Mouse (Mus musculus) liver, embryonic 16.5 days (tissue): ENCODE measurements at regions not wholly inside any gene's neighbourhood (a gene's known extent, or its start where the extent isn't known, plus 50 kb on each side); places are given as distances from the start of the nearest gene placed in this dataset.

Experiments
- ATAC-seq: fragments of 200-750 bp; cut with Nextera tagmentation; 2 replicates; pipeline ENCODE4 v1.8.0; 2017; ENCODE audit warnings: low read depth, mild to moderate bottlenecking, moderate number of reproducible peaks, moderate library complexity
- H3K27ac ChIP-seq: fragments of 300-500 bp; sonication (generic); 2 replicates; pipeline ENCODE4 v1.5.1; 2014; ENCODE audit warnings: mild to moderate bottlenecking, low read length
- H3K27me3 ChIP-seq: fragments of 300-500 bp; sonication (generic); 2 replicates; pipeline ENCODE4 v1.6.1; 2014; ENCODE audit warnings: low read depth, low read length, mixed read lengths; ENCODE audit not compliant: control insufficient read depth, insufficient read depth
- H3K36me3 ChIP-seq: fragments of 300-500 bp; sonication (generic); 2 replicates; pipeline ENCODE4 v1.6.1; 2014; ENCODE audit warnings: mild to moderate bottlenecking; ENCODE audit not compliant: control insufficient read depth, insufficient read depth
- H3K4me1 ChIP-seq: fragments of 300-500 bp; sonication (generic); 2 replicates; pipeline ENCODE4 v1.6.1; 2014; ENCODE audit warnings: low read depth, low read length, mixed read lengths; ENCODE audit not compliant: control insufficient read depth
- H3K4me2 ChIP-seq: fragments of 300-500 bp; sonication (generic); 2 replicates; pipeline ENCODE4 v1.6.1; 2014; ENCODE audit warnings: low read depth, low read length, mixed read lengths
- H3K4me3 ChIP-seq: fragments of 300-500 bp; sonication (generic); 2 replicates; pipeline ENCODE4 v1.5.1; 2014; ENCODE audit warnings: low read depth, mild to moderate bottlenecking, low read length
- H3K9ac ChIP-seq: fragments of 300-500 bp; sonication (generic); 2 replicates; pipeline ENCODE4 v1.6.1; 2014; ENCODE audit warnings: low read depth, low read length
- H3K9me3 ChIP-seq: fragments of 300-500 bp; sonication (generic); replicated peaks from 2 replicates; pipeline ENCODE4 v1.6.1; 2016; ENCODE audit warnings: low read length; ENCODE audit not compliant: control insufficient read depth
- WGBS: fragments of 180-500 bp; shearing (Covaris S2); extraction: QIAGEN DNeasy Blood & Tissue Kit; methylation state at CpG from one replicate; pipeline ENCODE4 v1.1.7; 2014; ENCODE audit not compliant: insufficient replicate concordance; 5-methylcytosine and 5-hydroxymethylcytosine counted together

GRCm38 (mm10) chr1:61257561-61257960 is 279.8 kb downstream of the Icos start:
- Histone ChIP-seq H3K4me3 (no peak overlapping the region), H3K4me2 (no peak overlapping the region), H3K9me3 (no peaks in the 10 kb centered on the region), H3K36me3 (no peaks in the 10 kb centered on the region), H3K9ac (no peak overlapping the region), H3K27me3 (no peaks in the 10 kb centered on the region), H3K27ac (no peak overlapping the region), H3K4me1 (no peaks in the 10 kb centered on the region)
- ATAC-seq: no peak

DNA sequence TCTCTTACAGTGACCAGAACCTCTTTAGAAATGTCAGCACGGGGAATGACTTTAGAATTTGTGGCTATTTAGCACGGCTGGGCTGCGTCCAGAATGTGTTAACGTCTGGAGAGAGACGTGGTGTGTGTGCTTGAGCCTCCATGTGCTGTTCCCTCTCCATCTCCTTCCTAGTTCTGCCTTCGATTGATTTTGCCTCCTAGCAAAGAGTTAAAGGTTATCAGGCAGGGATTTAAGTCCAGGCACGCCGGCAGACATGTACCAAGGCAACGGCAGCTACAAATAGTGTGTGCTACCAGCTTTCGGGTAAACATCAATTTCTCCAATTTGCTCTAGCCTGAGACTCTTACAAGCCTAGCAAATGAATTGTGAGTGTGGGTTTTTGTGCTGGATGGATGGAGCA is 285.7 kb downstream of the Icos start:
- Histone ChIP-seq H3K4me1 (no peaks in the 10 kb centered on the region), H3K9ac (no peak overlapping the region), H3K9me3 (no peaks in the 10 kb centered on the region), H3K36me3 (no peaks in the 10 kb centered on the region), H3K27me3 (no peaks in the 10 kb centered on the region), H3K4me3 (no peak overlapping the region), H3K4me2 (no peak overlapping the region), H3K27ac (no peak overlapping the region)
- 57% methylated on average over 10 of the region's 10 CpGs for WGBS
- ATAC-seq: no peak

DNA sequence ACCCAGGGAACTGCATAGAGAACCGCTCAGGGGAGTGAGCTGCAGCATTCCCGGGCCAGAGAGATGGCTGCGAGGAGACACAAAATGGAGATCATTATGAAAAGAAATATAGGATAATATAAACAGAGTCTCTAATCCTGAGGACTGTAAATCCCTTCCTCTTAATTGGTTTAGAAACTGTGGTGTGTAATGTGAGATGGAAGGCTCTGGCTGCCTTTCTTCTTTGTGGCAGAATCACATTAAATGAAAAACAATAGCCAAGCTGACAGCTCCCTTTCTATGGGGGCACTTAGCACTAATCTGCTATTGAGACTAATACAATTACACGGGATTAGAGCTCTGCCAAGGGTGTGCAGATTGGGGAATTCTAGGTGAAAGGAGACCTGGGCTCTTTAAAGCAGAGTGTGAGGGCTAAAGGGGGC is 288.0 kb downstream of the Icos start:
- Histone ChIP-seq H3K27me3 (no peaks in the 10 kb centered on the region), H3K4me2 (no peak overlapping the region), H3K9ac (no peak overlapping the region), H3K9me3 (no peaks in the 10 kb centered on the region), H3K4me1 (no peaks in the 10 kb centered on the region), H3K4me3 (no peak overlapping the region), H3K27ac (no peak overlapping the region), H3K36me3 (no peaks in the 10 kb centered on the region)
- 52% methylated on average over 4 of the region's 4 CpGs for WGBS
- no peak for ATAC-seq

DNA sequence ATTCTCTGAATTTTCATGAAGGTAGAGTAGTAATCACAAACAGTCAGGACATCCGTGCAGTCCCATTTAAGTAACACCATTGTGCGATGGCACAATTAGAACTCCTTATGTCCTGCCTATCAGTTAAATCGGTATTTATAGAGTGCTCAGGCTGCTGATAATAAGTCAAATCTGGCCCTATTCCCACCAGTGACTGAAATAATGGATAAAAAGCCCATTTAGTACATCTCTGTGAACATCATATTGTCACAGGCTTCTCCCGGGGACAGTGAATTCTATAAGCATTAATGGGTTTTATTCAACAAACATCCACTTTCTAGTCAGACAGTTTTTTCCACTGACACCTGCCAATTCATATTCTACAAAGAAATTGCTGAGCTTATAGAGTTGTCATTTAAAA is 296.1 kb downstream of the Icos start:
- WGBS: 57% methylated on average over 4 of the region's 4 CpGs
- no peaks in the 10 kb centered on the region for H3K27me3 ChIP-seq
- no peak overlapping the region for H3K27ac ChIP-seq
- H3K4me3 ChIP-seq: no peak overlapping the region
- no peak overlapping the region for H3K9ac ChIP-seq
- no peak for ATAC-seq
- no peaks in the 10 kb centered on the region for H3K9me3 ChIP-seq
- H3K4me2 ChIP-seq: no peak overlapping the region
- no peaks in the 10 kb centered on the region for H3K4me1 ChIP-seq
- H3K36me3 ChIP-seq: no peaks in the 10 kb centered on the region

GRCm38 (mm10) chr1:61274244-61274643 is 296.5 kb downstream of the Icos start:
- 67% methylated on average over 1 of the region's 1 CpGs for WGBS
- ATAC-seq: no peak
- no peak overlapping the region for H3K4me2 ChIP-seq
- H3K4me3 ChIP-seq: no peak overlapping the region
- no peaks in the 10 kb centered on the region for H3K9me3 ChIP-seq
- H3K27me3 ChIP-seq: no peaks in the 10 kb centered on the region
- H3K4me1 ChIP-seq: no peaks in the 10 kb centered on the region
- no peaks in the 10 kb centered on the region for H3K36me3 ChIP-seq
- no peak overlapping the region for H3K27ac ChIP-seq
- H3K9ac ChIP-seq: no peak overlapping the region

GRCm38 (mm10) chr1:61277170-61277710 is 299.5 kb downstream of the Icos start:
- H3K9ac ChIP-seq: no peak overlapping the region
- no peaks in the 10 kb centered on the region for H3K4me1 ChIP-seq
- H3K4me2 ChIP-seq: no peak overlapping the region
- no peak overlapping the region for H3K27ac ChIP-seq
- no peaks in the 10 kb centered on the region for H3K9me3 ChIP-seq
- ATAC-seq: no peak
- no peaks in the 10 kb centered on the region for H3K36me3 ChIP-seq
- WGBS: 38% methylated on average over 4 of the region's 4 CpGs
- H3K4me3 ChIP-seq: no peak overlapping the region
- no peaks in the 10 kb centered on the region for H3K27me3 ChIP-seq

- no peak overlapping the region for H3K4me3 ChIP-seq
- no peaks in the 10 kb centered on the region for H3K9me3 ChIP-seq
- no peaks in the 10 kb centered on the region for H3K4me1 ChIP-seq
- no peak overlapping the region for H3K4me2 ChIP-seq
- no peaks in the 10 kb centered on the region for H3K36me3 ChIP-seq
- 54% methylated on average over 3 of the region's 3 CpGs for WGBS
- no peaks in the 10 kb centered on the region for H3K27me3 ChIP-seq
- H3K27ac ChIP-seq: no peak overlapping the region
- no peak for ATAC-seq
- H3K9ac ChIP-seq: no peak overlapping the region
Observed at GRCm38 (mm10) chr1:61288185-61288584, 310.5 kb downstream of the Icos start.

GRCm38 (mm10) chr1:61288946-61289345 is 311.2 kb downstream of the Icos start:
- WGBS: 69% methylated on average over 6 of the region's 6 CpGs
- H3K27me3 ChIP-seq: no peaks in the 10 kb centered on the region
- no peak overlapping the region for H3K27ac ChIP-seq
- no peaks in the 10 kb centered on the region for H3K36me3 ChIP-seq
- H3K4me1 ChIP-seq: no peaks in the 10 kb centered on the region
- H3K4me3 ChIP-seq: no peak overlapping the region
- ATAC-seq: no peak
- H3K4me2 ChIP-seq: no peak overlapping the region
- no peaks in the 10 kb centered on the region for H3K9me3 ChIP-seq
- no peak overlapping the region for H3K9ac ChIP-seq

- no peaks in the 10 kb centered on the region for H3K27me3 ChIP-seq
- H3K4me3 ChIP-seq: no peak overlapping the region
- H3K4me1 ChIP-seq: no peaks in the 10 kb centered on the region
- no peaks in the 10 kb centered on the region for H3K36me3 ChIP-seq
- H3K27ac ChIP-seq: no peak overlapping the region
- H3K9ac ChIP-seq: no peak overlapping the region
- H3K4me2 ChIP-seq: no peak overlapping the region
- no peaks in the 10 kb centered on the region for H3K9me3 ChIP-seq
- no peak for ATAC-seq
- 62% methylated on average over 4 of the region's 4 CpGs for WGBS
Observed at GRCm38 (mm10) chr1:61289552-61289951, 311.8 kb downstream of the Icos start.

- WGBS: 50% methylated on average over 5 of the region's 5 CpGs
- no peaks in the 10 kb centered on the region for H3K27me3 ChIP-seq
- H3K4me3 ChIP-seq: no peak overlapping the region
- no peaks in the 10 kb centered on the region for H3K4me1 ChIP-seq
- no peak overlapping the region for H3K27ac ChIP-seq
- no peaks in the 10 kb centered on the region for H3K9me3 ChIP-seq
- H3K36me3 ChIP-seq: no peaks in the 10 kb centered on the region
- no peak for ATAC-seq
- H3K4me2 ChIP-seq: no peak overlapping the region
- H3K9ac ChIP-seq: no peak overlapping the region
Observed at GRCm38 (mm10) chr1:61293106-61293505, 315.4 kb downstream of the Icos start.
